Mouse (Mus musculus): ENCODE results near the gene 4930432M17Rik. TPM values are rescaled to one million over a fixed set of nuclear protein-coding genes. Genes with fewer than 3 reads are reported as not detected.
A peak's percentile ranks its signal among the peaks of the same experiment; 100 is the strongest.

4930432M17Rik gene
- total RNA-seq (2017), result not detected in 2 replicates

- no peak for ATAC-seq (replicated peaks in 1 of 2; ENCODE audit: insufficient read depth in 1 of 2, low FRiP score in 2 of 2, low TSS enrichment in 1 of 2, low read depth in 1 of 2, poor library complexity in 2 of 2, severe bottlenecking in 2 of 2)
Observed at GRCm38 (mm10) chr3:121670462-121670861, at the start of gene 4930432M17Rik. Gene 4930432M17Rik, plus strand, starts transcription at chr3:121670762.

- no peak for ATAC-seq (replicated peaks in 1 of 2; ENCODE audit: insufficient read depth in 1 of 2, low FRiP score in 2 of 2, low TSS enrichment in 1 of 2, low read depth in 1 of 2, poor library complexity in 2 of 2, severe bottlenecking in 2 of 2)
Observed at GRCm38 (mm10) chr3:121625662-121626061, 44.9 kb upstream of the 4930432M17Rik start.

GRCm38 (mm10) chr3:121626273-121626672 is 44.3 kb upstream of the 4930432M17Rik start:
- 0 out of 4 replicates have a peak, but pooled peaks of 1 of the 2 experiments have one; percentile 23 for ATAC-seq (replicated peaks in 1 of 2; ENCODE audit: insufficient read depth in 1 of 2, low FRiP score in 2 of 2, low TSS enrichment in 1 of 2, low read depth in 1 of 2, poor library complexity in 2 of 2, severe bottlenecking in 2 of 2)

GRCm38 (mm10) chr3:121628245-121628644 is 42.3 kb upstream of the 4930432M17Rik start:
- ATAC-seq (replicated peaks in 1 of 2; ENCODE audit: insufficient read depth in 1 of 2, low FRiP score in 2 of 2, low TSS enrichment in 1 of 2, low read depth in 1 of 2, poor library complexity in 2 of 2, severe bottlenecking in 2 of 2), result no peak

GRCm38 (mm10) chr3:121630626-121631025 is 39.9 kb upstream of the 4930432M17Rik start:
- peak; percentile 70 to 79 for ATAC-seq (replicated peaks in 1 of 2; ENCODE audit: insufficient read depth in 1 of 2, low FRiP score in 2 of 2, low TSS enrichment in 1 of 2, low read depth in 1 of 2, poor library complexity in 2 of 2, severe bottlenecking in 2 of 2)

GRCm38 (mm10) chr3:121634963-121635362 is 35.6 kb upstream of the 4930432M17Rik start:
- ATAC-seq (replicated peaks in 1 of 2; ENCODE audit: insufficient read depth in 1 of 2, low FRiP score in 2 of 2, low TSS enrichment in 1 of 2, low read depth in 1 of 2, poor library complexity in 2 of 2, severe bottlenecking in 2 of 2), result no peak

GRCm38 (mm10) chr3:121635505-121635904 is 35.1 kb upstream of the 4930432M17Rik start:
- ATAC-seq (replicated peaks in 1 of 2; ENCODE audit: insufficient read depth in 1 of 2, low FRiP score in 2 of 2, low TSS enrichment in 1 of 2, low read depth in 1 of 2, poor library complexity in 2 of 2, severe bottlenecking in 2 of 2), result no peak

GRCm38 (mm10) chr3:121636315-121636714 is 34.2 kb upstream of the 4930432M17Rik start:
- no peak for ATAC-seq (replicated peaks in 1 of 2; ENCODE audit: insufficient read depth in 1 of 2, low FRiP score in 2 of 2, low TSS enrichment in 1 of 2, low read depth in 1 of 2, poor library complexity in 2 of 2, severe bottlenecking in 2 of 2)

GRCm38 (mm10) chr3:121636748-121637147 is 33.8 kb upstream of the 4930432M17Rik start:
- no peak for ATAC-seq (replicated peaks in 1 of 2; ENCODE audit: insufficient read depth in 1 of 2, low FRiP score in 2 of 2, low TSS enrichment in 1 of 2, low read depth in 1 of 2, poor library complexity in 2 of 2, severe bottlenecking in 2 of 2)

- ATAC-seq (replicated peaks in 1 of 2; ENCODE audit: insufficient read depth in 1 of 2, low FRiP score in 2 of 2, low TSS enrichment in 1 of 2, low read depth in 1 of 2, poor library complexity in 2 of 2, severe bottlenecking in 2 of 2), result peak in 1 of 2 experiments; percentile 24; a peak in 1 of 4 replicates
Observed at GRCm38 (mm10) chr3:121637792-121638191, 32.8 kb upstream of the 4930432M17Rik start.

GRCm38 (mm10) chr3:121638241-121638640 is 32.3 kb upstream of the 4930432M17Rik start:
- no peak for ATAC-seq (replicated peaks in 1 of 2; ENCODE audit: insufficient read depth in 1 of 2, low FRiP score in 2 of 2, low TSS enrichment in 1 of 2, low read depth in 1 of 2, poor library complexity in 2 of 2, severe bottlenecking in 2 of 2)

GRCm38 (mm10) chr3:121640611-121641010 is 30.0 kb upstream of the 4930432M17Rik start:
- no peak for ATAC-seq (replicated peaks in 1 of 2; ENCODE audit: insufficient read depth in 1 of 2, low FRiP score in 2 of 2, low TSS enrichment in 1 of 2, low read depth in 1 of 2, poor library complexity in 2 of 2, severe bottlenecking in 2 of 2)

GRCm38 (mm10) chr3:121643236-121643635 is 27.3 kb upstream of the 4930432M17Rik start:
- no peak for ATAC-seq (replicated peaks in 1 of 2; ENCODE audit: insufficient read depth in 1 of 2, low FRiP score in 2 of 2, low TSS enrichment in 1 of 2, low read depth in 1 of 2, poor library complexity in 2 of 2, severe bottlenecking in 2 of 2)

- no peak for ATAC-seq (replicated peaks in 1 of 2; ENCODE audit: insufficient read depth in 1 of 2, low FRiP score in 2 of 2, low TSS enrichment in 1 of 2, low read depth in 1 of 2, poor library complexity in 2 of 2, severe bottlenecking in 2 of 2)
Observed at GRCm38 (mm10) chr3:121645447-121645846, 25.1 kb upstream of the 4930432M17Rik start.

GRCm38 (mm10) chr3:121646364-121647048 is 24.1 kb upstream of the 4930432M17Rik start:
- ATAC-seq (replicated peaks in 1 of 2; ENCODE audit: insufficient read depth in 1 of 2, low FRiP score in 2 of 2, low TSS enrichment in 1 of 2, low read depth in 1 of 2, poor library complexity in 2 of 2, severe bottlenecking in 2 of 2), result no peak

- ATAC-seq (replicated peaks in 1 of 2; ENCODE audit: insufficient read depth in 1 of 2, low FRiP score in 2 of 2, low TSS enrichment in 1 of 2, low read depth in 1 of 2, poor library complexity in 2 of 2, severe bottlenecking in 2 of 2), result no peak
Observed at GRCm38 (mm10) chr3:121648238-121648778, 22.3 kb upstream of the 4930432M17Rik start.

- no peak for ATAC-seq (replicated peaks in 1 of 2; ENCODE audit: insufficient read depth in 1 of 2, low FRiP score in 2 of 2, low TSS enrichment in 1 of 2, low read depth in 1 of 2, poor library complexity in 2 of 2, severe bottlenecking in 2 of 2)
Observed at GRCm38 (mm10) chr3:121650052-121650671, 20.4 kb upstream of the 4930432M17Rik start.

- peak; percentile 42 to 72 for ATAC-seq (replicated peaks in 1 of 2; ENCODE audit: insufficient read depth in 1 of 2, low FRiP score in 2 of 2, low TSS enrichment in 1 of 2, low read depth in 1 of 2, poor library complexity in 2 of 2, severe bottlenecking in 2 of 2)
Observed at GRCm38 (mm10) chr3:121651710-121652109, 18.9 kb upstream of the 4930432M17Rik start.
